Mouse (Mus musculus) olfactory bulb, adult 2 months (tissue): ENCODE data around the gene Rad51b. TPM values are rescaled to one million over a fixed set of nuclear protein-coding genes. Genes with fewer than 3 reads are reported as not detected.

Source experiments
- H3K27ac ChIP-seq: fragments of 200-500 bp; 2 replicates; pipeline ENCODE4 v1.5.1; 2012; ENCODE audit warnings: low read depth, low read length; ENCODE audit not compliant: insufficient read depth
- H3K4me1 ChIP-seq: fragments of 200-500 bp; 2 replicates; pipeline ENCODE4 v1.6.1; 2012; ENCODE audit warnings: low read length; ENCODE audit not compliant: control insufficient read depth, insufficient read depth
- H3K4me3 ChIP-seq: fragments of 200-500 bp; 2 replicates; pipeline ENCODE4 v1.5.1; 2012; ENCODE audit warnings: mild to moderate bottlenecking, low read depth, low read length, moderate library complexity; ENCODE audit not compliant: insufficient read depth
- CTCF ChIP-seq: fragments of 200-500 bp; IDR thresholded peaks from 2 replicates; pipeline ENCODE4 v1.5.1; 2012; ENCODE audit warnings: low read depth, mild to moderate bottlenecking, low read length, moderate library complexity; ENCODE audit not compliant: insufficient read depth
- POLR2A ChIP-seq: fragments of 200-500 bp; IDR thresholded peaks from 2 replicates; pipeline ENCODE4 v1.6.1; 2012; ENCODE audit warnings: mild to moderate bottlenecking, low read depth, low read length, moderate library complexity; ENCODE audit not compliant: insufficient read depth
- WGBS: fragments of 180-500 bp; shearing (Covaris S2); methylation state at CpG from one replicate; pipeline ENCODE4 v1.1.7; 2018; 5-methylcytosine and 5-hydroxymethylcytosine counted together
- polyA plus RNA-seq: library from polyadenylated mRNA; stranded (reverse); fragments of >200 nt; gene quantifications from 2 replicates; pipeline ENCODE4 v1.2.4, GENCODE M21; 2012; ENCODE audit warnings: low replicate concordance; ENCODE audit not compliant: missing spikeins, insufficient read depth, insufficient read length

The Rad51b gene
- polyA plus RNA-seq, 1 experiment: not detected

DNA sequence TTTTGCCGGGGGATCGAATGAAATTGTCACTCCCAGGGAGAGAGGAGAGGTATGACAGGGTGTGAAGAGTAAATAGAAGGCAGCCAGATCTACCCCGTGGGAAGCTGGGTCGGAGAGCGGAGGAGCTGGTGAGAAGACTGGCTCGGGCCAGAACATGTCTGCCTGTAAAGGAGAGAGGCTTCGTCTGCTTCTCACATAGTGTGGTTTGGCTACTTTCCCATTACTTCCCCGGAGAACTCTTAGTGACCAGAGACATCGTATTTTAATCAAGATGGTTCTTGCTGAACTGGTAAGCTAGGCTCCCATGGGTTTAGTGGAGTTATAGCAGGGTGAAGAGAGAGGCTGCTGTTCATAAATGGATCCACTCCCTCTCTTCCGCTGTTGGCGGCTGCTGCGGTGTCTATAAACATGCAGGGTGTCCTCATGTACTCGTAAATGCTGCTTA, 438.3 kb downstream of the Rad51b start:
- H3K4me1 ChIP-seq: 0 out of 2 replicates have a peak, but pooled peaks cover 2% of the 10 kb centered on the region
- H3K4me3 ChIP-seq: no peak overlapping the region
- TF ChIP-seq POLR2A: no peak
- no peak for TF ChIP-seq CTCF
- 80% methylated on average over 13 of the region's 13 CpGs for WGBS
- H3K27ac ChIP-seq: no peak overlapping the region

DNA sequence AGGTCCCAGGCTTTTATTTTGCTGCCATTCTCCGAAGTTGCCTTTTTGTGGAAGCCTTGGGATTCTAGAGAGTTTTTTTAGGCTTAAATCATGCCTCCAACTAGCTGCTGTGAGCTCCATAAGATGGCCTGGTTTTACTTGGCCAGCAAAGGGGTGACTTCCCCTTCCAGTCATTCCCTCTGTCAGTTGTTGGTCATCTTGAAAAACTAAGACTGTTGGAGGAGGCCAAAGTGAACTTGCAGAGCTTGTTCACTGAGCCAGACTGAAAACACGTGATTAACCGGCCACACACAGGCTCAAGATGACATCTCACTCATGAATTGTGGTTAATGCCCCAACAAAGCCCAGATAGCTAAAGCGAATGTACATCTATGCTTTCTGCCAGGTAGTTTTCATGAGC, 438.8 kb downstream of the Rad51b start:
- H3K4me3 ChIP-seq: no peak overlapping the region
- no peak for TF ChIP-seq CTCF
- TF ChIP-seq POLR2A: no peak
- H3K27ac ChIP-seq: no peak overlapping the region
- 0 out of 2 replicates have a peak, but pooled peaks cover 2% of the 10 kb centered on the region for H3K4me1 ChIP-seq
- WGBS: 84% methylated on average over 4 of the region's 4 CpGs

DNA sequence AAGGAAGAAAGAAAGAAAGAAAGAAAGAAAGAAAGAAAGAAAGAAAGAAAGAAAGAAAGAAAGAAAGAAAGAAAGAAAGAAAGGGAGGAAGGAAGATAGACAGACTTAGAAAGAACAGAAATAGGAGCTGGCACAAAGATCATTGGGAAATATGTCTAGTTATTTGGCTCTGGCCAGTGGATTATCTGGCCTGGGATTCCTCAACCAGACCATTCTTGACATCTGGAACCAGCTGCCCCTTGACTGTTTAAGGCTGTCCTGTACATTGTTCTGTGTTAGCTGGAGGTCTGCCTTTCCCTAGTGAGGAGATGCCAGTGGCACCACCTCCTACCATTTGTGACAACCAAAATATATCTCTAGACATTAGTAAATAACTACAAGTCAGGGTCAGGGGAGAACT, 441.6 kb downstream of the Rad51b start:
- Histone ChIP-seq H3K4me3 (no peak overlapping the region), H3K4me1 (peaks cover 4% of the 10 kb centered on the region), H3K27ac (no peak overlapping the region)
- no peak for TF ChIP-seq CTCF

DNA sequence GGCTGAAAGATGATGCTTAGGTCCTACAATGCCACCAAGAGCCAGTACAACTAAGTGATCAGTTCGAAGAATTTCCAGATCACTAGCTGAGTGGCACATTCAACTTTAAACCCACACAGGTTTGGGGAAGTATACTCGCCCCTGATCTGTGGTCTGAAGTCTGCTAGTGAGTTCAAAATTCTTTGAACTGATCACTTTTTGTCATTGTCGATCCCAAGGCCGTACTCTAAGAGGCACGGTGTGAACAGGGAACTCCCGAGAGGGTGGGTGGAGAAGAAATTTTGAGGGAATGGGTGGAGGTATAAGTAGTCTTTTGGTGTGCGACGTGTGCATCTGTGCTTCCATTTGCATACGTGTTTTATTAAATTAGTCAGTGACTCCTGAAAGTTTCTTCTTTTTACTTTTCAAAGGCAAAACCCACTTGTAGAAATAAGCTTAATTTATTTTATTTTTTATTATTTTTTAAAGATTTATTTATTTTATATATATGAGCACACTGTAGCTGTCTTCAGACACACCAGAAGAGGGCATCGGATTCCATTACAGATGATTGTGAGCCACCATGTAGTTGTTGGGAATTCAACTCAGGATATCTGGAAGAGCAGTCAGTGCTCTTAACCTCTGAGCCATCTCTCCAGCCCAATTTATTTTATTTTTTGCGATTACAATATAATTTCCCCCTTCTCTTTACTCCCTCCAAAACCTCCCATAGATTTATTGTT, 443.0 kb downstream of the Rad51b start:
- H3K4me3 ChIP-seq: no peak overlapping the region
- peaks cover 4% of the 10 kb centered on the region for H3K4me1 ChIP-seq
- no peak overlapping the region for H3K27ac ChIP-seq
- 95% methylated on average over 11 of the region's 11 CpGs for WGBS
- TF ChIP-seq POLR2A (no peak), CTCF (no peak)

DNA sequence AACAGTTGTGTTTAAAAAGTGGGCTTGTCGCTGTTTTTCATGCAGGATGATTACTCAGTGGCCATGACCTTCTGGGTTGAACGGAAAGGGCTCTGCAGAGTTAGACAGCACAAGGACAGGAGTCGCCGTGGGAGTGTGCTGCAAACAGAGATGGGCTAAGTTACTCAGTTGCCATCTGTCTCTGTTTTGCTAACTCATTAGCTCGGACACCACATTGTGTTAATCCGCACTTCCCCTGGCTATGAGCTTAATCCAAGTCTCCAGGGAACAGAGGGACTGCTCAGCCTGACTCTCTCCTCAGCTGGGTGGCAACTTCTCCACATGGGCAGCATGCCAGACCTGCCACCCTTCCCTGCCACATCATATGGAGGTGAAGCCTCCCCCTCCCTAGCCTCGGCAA, 445.1 kb downstream of the Rad51b start:
- WGBS: 61% methylated on average over 7 of the region's 7 CpGs
- H3K4me1 ChIP-seq: peaks cover 4% of the 10 kb centered on the region
- H3K4me3 ChIP-seq: no peak overlapping the region
- no peak overlapping the region for H3K27ac ChIP-seq
- TF ChIP-seq POLR2A: no peak
- TF ChIP-seq CTCF: no peak

DNA sequence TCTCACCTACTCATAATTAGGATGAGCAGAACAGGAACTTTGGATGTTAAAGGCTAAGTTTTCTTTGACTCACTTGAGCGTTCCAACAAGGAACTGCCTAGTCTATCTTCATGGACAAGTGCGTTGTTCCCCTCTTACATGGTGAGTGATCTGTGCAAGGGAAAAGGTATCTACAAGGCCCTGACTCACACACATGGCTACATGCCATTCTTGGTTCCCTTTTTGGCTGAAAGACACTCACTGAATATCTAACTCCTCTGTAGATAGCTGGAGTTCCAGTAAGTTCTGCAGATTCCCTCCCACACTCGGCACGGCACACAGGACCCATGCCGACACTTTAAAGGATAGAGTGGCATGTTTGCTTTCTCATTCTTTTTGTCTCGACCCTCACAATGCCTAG, 447.0 kb downstream of the Rad51b start:
- 86% methylated on average over 6 of the region's 6 CpGs for WGBS

DNA sequence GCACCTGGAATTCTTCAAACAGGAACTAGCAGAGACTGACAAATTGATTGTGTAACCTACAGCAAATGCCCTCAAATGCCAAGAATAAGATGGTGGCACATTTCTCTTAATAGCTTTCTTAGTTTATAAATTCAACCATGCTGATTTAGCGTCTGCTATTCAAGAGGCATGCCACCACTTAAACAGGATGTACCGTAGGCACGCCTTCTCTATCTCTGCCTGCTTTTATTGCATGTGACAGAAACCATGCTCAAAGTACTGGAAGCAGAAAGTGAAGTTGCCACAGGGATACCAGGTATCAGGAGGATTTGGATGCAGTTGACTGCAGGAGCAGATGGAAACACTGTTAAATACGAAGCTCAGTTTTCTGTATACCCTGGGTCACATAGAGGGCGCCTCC, 448.1 kb downstream of the Rad51b start:
- WGBS: 93% methylated on average over 5 of the region's 5 CpGs
- no peak overlapping the region for H3K27ac ChIP-seq
- H3K4me1 ChIP-seq: peaks cover 4% of the 10 kb centered on the region
- no peak overlapping the region for H3K4me3 ChIP-seq
- no peak for TF ChIP-seq POLR2A
- no peak for TF ChIP-seq CTCF

More for the DNA sequence above, 447.0 kb downstream of the Rad51b start:
- H3K4me1 ChIP-seq: peaks cover 4% of the 10 kb centered on the region
- H3K27ac ChIP-seq: no peak overlapping the region
- TF ChIP-seq POLR2A: no peak
- no peak for TF ChIP-seq CTCF
- no peak overlapping the region for H3K4me3 ChIP-seq

DNA sequence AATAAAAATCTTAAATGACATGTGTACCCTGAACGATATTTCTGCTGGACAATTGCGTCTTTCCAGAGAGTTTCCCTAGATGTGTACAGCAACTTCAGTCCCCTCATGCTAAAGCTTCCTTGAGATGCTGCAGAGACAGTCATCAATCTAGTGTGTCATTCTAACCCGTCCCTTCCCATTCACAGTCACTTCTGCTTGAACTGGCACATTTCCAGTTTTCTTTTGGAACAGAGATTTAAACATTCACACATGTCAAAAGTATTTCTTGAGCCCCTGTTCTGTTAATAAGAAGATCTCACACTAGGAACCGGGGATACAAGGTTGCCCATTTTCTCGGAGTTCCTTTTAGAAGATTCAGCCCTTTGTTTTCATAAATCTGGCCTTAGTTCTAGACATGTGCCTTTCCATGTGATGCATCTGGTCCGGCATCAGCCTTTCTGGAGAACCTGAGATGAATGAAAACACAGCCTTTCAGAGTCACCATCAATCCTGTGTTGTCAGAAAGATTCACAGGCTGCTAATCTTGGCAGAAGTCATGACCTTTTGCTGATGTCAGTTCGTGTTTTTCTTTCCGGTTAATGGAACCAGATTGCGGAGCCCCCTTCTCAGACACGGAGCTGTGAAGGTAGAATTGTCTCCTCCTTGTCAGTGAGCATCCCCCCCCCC, 448.9 kb downstream of the Rad51b start:
- TF ChIP-seq CTCF: no peak
- TF ChIP-seq POLR2A: no peak
- Histone ChIP-seq H3K27ac (no peak overlapping the region), H3K4me3 (no peak overlapping the region), H3K4me1 (peaks cover 4% of the 10 kb centered on the region)
- 79% methylated on average over 10 of the region's 10 CpGs for WGBS

DNA sequence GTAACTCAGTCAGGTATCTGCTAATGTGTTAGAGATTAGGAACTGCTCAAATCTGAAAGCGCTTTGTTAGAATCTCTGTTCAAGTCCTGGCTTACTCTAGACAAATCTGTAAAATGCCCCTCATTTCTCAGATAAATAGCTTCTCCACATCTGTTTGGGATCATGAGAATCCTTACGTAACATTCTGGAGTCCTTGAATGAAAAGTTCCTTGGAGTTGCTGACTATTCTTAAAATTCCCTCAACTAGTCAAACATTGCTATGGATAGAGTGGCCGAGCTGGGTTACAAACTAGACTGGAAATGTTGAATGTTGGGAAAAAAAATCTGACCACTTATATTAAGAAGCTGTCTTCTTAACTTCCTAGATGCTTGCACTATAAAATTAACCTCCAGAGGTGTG, 450.5 kb downstream of the Rad51b start:
- 97% methylated on average over 3 of the region's 3 CpGs for WGBS
- Histone ChIP-seq H3K27ac (no peak overlapping the region), H3K4me3 (no peak overlapping the region), H3K4me1 (peaks cover 4% of the 10 kb centered on the region)
- TF ChIP-seq CTCF (no peak), POLR2A (no peak)
